Mouse (Mus musculus) lung, embryonic 15.5 days (tissue): ENCODE data around the gene Tdgf1. TPM values are rescaled to one million over a fixed set of nuclear protein-coding genes. Genes with fewer than 3 reads are reported as not detected.

ENCODE experiments used
- ATAC-seq: fragments of 200-750 bp; cut with Nextera tagmentation; 2 replicates; pipeline ENCODE4 v1.8.0; 2017; ENCODE audit warnings: moderate number of reproducible peaks, borderline replicate concordance; ENCODE audit not compliant: low FRiP score, low TSS enrichment; ENCODE audit errors: extremely low read depth
- H3K27ac ChIP-seq: fragments of 300-500 bp; sonication (generic); 2 replicates; pipeline ENCODE4 v1.5.1; 2015; ENCODE audit warnings: moderate library complexity, mild to moderate bottlenecking, inconsistent platforms
- H3K27me3 ChIP-seq: fragments of 300-500 bp; sonication (generic); 2 replicates; pipeline ENCODE4 v1.6.1; 2015; ENCODE audit warnings: inconsistent platforms
- H3K36me3 ChIP-seq: fragments of 300-500 bp; sonication (generic); 2 replicates; pipeline ENCODE4 v1.6.1; 2015; ENCODE audit warnings: inconsistent platforms
- H3K4me1 ChIP-seq: fragments of 300-500 bp; sonication (generic); 2 replicates; pipeline ENCODE4 v1.6.1; 2015; ENCODE audit warnings: inconsistent platforms
- H3K4me2 ChIP-seq: fragments of 300-500 bp; sonication (generic); 2 replicates; pipeline ENCODE4 v1.6.1; 2015; ENCODE audit warnings: inconsistent platforms, mild to moderate bottlenecking, moderate library complexity
- H3K4me3 ChIP-seq: fragments of 300-500 bp; sonication (generic); 2 replicates; pipeline ENCODE4 v1.5.1; 2015; ENCODE audit warnings: mild to moderate bottlenecking, inconsistent platforms
- H3K9ac ChIP-seq: fragments of 300-500 bp; sonication (generic); 2 replicates; pipeline ENCODE4 v1.6.1; 2015; ENCODE audit warnings: inconsistent platforms
- H3K9me3 ChIP-seq: fragments of 300-500 bp; sonication (generic); 2 replicates; pipeline ENCODE4 v1.6.1; 2016; ENCODE audit warnings: inconsistent platforms
- WGBS: fragments of 180-500 bp; shearing (Covaris S2); methylation state at CpG from one replicate; pipeline ENCODE4 v1.1.7; 2015; 5-methylcytosine and 5-hydroxymethylcytosine counted together
- polyA plus RNA-seq: library from polyadenylated mRNA; unstranded; fragments of >200 nt; fragmentation: Nextera tagmentation; extraction: Ambion mirVana; gene quantifications from 2 replicates; pipeline ENCODE4 v1.2.1, GENCODE M21; 2015

Tdgf1 gene
- polyA plus RNA-seq = not detected in 2 replicates

DNA sequence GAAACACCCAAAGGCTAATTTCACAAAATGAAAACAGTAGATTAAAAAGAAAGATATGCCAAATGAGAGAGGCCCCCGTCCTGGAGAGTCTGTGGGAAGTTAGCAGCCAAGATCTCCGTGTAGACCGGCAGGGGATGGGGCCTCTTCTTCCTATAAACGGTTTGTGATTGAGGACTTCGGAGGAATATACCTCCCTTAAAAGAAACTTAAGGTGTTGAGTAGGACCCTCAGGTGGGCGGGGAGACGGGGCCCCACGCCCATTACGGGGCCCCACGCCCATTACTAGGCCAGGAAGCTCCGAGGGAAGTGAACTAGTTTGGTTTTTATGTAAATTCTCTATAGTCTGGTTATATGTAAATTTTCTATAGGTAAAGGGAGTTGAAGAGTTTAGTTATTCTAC is at the start of gene Tdgf1:
Gene Tdgf1 (minus strand): TSS at position 233 of the 400 bp plus-strand sequence.
- no peaks in the 10 kb centered on the region for H3K9me3 ChIP-seq
- H3K9ac ChIP-seq = no peak within 1 kb of the TSS
- H3K4me1 ChIP-seq = peaks cover 4% of the 10 kb centered on the region; the same call in 1 of the 2 replicates
- H3K4me3 ChIP-seq = no peak within 1 kb of the TSS
- no peak within 1 kb of the TSS for H3K4me2 ChIP-seq
- H3K36me3 ChIP-seq = no peaks in the 10 kb centered on the region
- peaks cover 49% of the 10 kb centered on the region for H3K27me3 ChIP-seq
- 13% methylated on average over 11 of the region's 11 CpGs for WGBS
- ATAC-seq = no peak
- H3K27ac ChIP-seq = no peak within 1 kb of the TSS

DNA sequence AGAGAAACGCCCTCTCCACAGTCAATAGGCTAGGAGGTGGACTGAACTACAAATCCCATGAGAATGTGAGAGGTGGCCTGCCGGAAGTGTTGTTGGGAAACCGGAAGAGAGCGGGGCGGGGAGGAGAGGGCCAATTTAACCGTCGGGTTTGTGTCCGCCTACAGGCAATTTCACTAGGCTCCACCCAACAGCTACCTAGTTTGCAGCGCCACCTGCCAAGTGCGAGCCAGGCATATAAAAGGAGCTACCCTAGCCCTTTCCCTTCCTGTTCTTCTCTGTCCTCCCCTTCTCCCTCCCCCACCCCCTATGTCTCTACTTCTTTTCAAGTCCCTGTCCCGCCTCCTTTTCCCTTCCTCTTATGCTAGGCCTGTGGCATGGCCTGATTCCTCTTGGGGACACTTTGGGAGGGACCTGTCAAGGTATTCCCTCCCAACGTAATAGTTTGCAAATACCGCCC is 48.8 kb upstream of the Tdgf1 start:
- peak overlapping the region; percentile 57 for H3K27ac ChIP-seq
- peak; percentile 86 for ATAC-seq
- H3K27me3 ChIP-seq = no peaks in the 10 kb centered on the region
- H3K4me3 ChIP-seq = peak overlapping the region; percentile 49
- H3K36me3 ChIP-seq = no peaks in the 10 kb centered on the region
- no peaks in the 10 kb centered on the region for H3K9me3 ChIP-seq
- 0 out of 2 replicates have a peak overlapping the region, but pooled peaks have one; percentile 37 for H3K9ac ChIP-seq
- H3K4me2 ChIP-seq = peak overlapping the region; percentile 68
- peaks cover 6% of the 10 kb centered on the region; the same call in 1 of the 2 replicates for H3K4me1 ChIP-seq
- WGBS = 7% methylated on average over 13 of the region's 13 CpGs

DNA sequence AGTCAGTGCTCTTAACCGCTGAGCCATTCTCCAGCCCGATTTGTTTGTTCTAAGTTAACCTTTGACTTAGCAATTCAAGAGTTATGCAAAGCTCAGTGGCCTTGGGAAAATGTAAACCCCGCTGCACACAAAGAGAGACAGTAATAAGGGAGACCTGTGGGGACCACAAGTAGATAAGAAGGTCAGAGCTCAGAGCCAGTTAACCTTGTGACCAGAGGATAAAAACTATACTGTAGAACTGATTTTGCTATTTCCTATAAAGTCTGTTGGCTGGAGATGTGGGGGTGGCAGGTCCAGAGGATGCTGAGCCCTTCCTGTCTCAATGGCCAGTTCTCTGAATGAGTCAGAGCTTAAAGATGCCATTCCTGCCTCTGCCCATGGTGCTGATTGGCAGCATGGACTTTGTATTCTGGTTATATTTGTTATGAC is 47.3 kb upstream of the Tdgf1 start:
- H3K36me3 ChIP-seq = no peaks in the 10 kb centered on the region
- H3K27me3 ChIP-seq = no peaks in the 10 kb centered on the region
- H3K4me2 ChIP-seq = no peak overlapping the region
- WGBS = 18% methylated on average over 3 of the region's 3 CpGs
- H3K9me3 ChIP-seq = no peaks in the 10 kb centered on the region
- no peak for ATAC-seq
- no peak overlapping the region for H3K9ac ChIP-seq
- no peak overlapping the region for H3K27ac ChIP-seq
- H3K4me3 ChIP-seq = no peak overlapping the region
- no peaks in the 10 kb centered on the region for H3K4me1 ChIP-seq

DNA sequence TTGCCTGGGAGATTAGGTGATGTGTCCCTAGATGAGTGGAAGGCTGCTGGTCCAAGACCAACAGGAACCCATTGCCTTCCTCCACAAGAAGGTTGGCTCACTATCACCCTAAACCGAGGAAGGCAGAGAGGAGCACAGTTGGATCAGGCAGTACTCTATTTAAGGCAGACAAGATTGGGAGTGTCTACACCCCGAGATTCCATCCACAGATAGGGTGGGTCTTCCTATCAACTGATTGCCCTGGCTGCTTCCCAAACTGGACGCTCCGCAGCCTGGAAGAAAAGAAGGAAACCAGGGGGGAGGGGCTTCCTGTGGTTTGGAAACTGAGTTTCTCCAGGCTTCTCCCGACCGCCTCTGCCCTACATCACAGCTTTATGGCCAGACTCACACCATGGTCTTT is 44.2 kb upstream of the Tdgf1 start, which contains the start of gene Rtp3:
Gene Rtp3 (minus strand): TSS at position 380 of the 400 bp plus-strand sequence.
- no peak within 1 kb of the TSS for H3K9ac ChIP-seq
- no peak within 1 kb of the TSS for H3K27ac ChIP-seq
- 32% methylated on average over 6 of the region's 6 CpGs for WGBS
- no peak within 1 kb of the TSS; the same call in 1 of the 2 replicates for H3K4me2 ChIP-seq
- ATAC-seq = no peak
- H3K4me1 ChIP-seq = no peaks in the 10 kb centered on the region
- no peaks in the 10 kb centered on the region for H3K9me3 ChIP-seq
- no peak within 1 kb of the TSS for H3K4me3 ChIP-seq
- H3K36me3 ChIP-seq = no peaks in the 10 kb centered on the region
- H3K27me3 ChIP-seq = no peaks in the 10 kb centered on the region

DNA sequence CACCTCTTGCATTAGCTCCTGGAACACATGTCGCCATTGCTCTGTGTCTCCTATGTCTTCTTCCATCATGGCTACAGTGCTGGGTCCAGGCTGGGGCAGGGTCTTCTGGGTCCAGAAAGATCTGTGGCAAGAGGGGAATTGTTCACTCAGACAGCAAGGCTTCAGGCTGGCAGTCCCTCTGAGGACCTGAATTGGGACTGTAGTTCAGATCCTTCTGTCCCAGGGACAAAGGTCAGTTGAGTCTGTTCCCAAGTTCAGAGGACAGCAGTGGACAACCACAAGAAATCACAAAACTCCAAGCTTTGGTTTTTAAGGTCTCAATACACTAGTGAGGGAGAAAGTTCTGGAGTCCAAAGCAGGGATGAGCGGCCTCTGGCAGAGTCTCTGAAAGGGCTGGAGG is 43.6 kb upstream of the Tdgf1 start:
- no peaks in the 10 kb centered on the region for H3K9me3 ChIP-seq
- no peak overlapping the region for H3K27ac ChIP-seq
- no peak for ATAC-seq
- H3K4me3 ChIP-seq = no peak overlapping the region
- H3K27me3 ChIP-seq = no peaks in the 10 kb centered on the region
- no peak overlapping the region for H3K9ac ChIP-seq
- WGBS = 88% methylated on average over 2 of the region's 2 CpGs
- no peaks in the 10 kb centered on the region for H3K4me1 ChIP-seq
- H3K4me2 ChIP-seq = no peak overlapping the region
- no peaks in the 10 kb centered on the region for H3K36me3 ChIP-seq

DNA sequence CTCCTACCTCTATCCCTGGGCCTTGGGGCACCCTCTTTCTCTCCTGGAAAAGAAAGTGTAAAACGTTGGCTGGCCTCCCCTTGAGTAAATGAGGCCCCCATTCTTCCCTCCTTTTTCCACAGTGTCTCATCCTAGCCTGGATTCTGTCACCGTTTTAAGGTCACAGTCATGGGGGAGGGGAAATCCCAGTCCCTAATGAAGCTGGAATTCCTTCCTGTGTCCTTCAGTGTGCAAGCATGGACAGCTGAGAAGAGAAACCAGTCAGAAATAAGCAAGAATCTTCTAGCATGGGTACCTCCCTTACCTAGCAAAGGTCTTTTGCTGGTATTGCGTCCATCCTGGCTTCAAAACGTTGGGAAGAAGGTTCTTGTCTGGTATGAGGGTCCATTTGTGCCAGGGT is 43.2 kb upstream of the Tdgf1 start:
- H3K4me2 ChIP-seq = no peak overlapping the region

DNA sequence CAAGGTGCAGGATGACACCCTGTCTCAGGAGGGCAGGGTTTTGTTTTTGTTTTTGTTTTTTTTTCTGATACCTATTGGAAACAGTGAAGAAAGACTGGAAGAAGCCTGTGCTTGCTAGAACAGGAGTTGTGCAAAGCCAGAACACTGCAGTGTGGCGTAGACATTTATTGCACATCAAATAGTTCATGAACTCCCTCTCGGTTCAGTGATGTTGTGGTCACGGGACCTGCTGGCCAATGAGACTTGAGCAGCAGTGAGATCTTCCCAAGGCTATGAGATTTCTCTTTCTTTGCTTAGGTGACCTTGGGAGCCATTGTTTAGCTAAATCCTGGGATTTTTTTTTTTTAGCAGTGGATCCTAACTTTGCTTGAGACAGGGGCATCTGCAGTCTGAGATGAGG is 42.1 kb upstream of the Tdgf1 start:
- Histone ChIP-seq H3K36me3 (no peaks in the 10 kb centered on the region), H3K4me3 (no peak overlapping the region), H3K9me3 (no peaks in the 10 kb centered on the region), H3K27me3 (no peaks in the 10 kb centered on the region), H3K9ac (no peak overlapping the region), H3K4me1 (no peaks in the 10 kb centered on the region), H3K27ac (no peak overlapping the region), H3K4me2 (no peak overlapping the region)
- WGBS = 64% methylated on average over 3 of the region's 3 CpGs
- ATAC-seq = no peak

More for the DNA sequence above, 43.2 kb upstream of the Tdgf1 start:
- Histone ChIP-seq H3K36me3 (no peaks in the 10 kb centered on the region), H3K27me3 (no peaks in the 10 kb centered on the region), H3K9ac (no peak overlapping the region), H3K9me3 (no peaks in the 10 kb centered on the region), H3K4me1 (no peaks in the 10 kb centered on the region), H3K27ac (no peak overlapping the region), H3K4me3 (no peak overlapping the region)
- ATAC-seq = no peak
- 57% methylated on average over 4 of the region's 4 CpGs for WGBS

DNA sequence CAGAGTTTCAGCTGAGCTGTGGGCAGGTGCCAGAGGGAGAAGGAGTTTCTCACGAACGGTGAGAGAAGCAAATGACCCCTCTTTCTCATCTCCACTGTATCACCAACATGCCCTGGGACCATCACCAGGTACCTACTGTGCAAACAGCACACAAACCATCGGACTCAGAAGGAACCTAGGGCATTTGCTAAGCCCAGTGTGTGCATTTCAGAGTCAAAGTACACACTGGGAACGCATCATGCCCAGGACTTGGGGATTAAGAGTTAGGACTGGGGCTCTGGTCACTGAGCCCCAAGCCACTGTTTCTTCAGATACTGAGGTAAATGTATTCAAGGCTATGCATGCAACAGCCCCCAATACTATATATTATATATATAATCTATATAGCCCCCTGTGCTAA is 41.4 kb upstream of the Tdgf1 start:
- Histone ChIP-seq H3K4me3 (no peak overlapping the region), H3K36me3 (no peaks in the 10 kb centered on the region), H3K9me3 (no peaks in the 10 kb centered on the region), H3K4me1 (no peaks in the 10 kb centered on the region), H3K4me2 (no peak overlapping the region), H3K9ac (no peak overlapping the region), H3K27me3 (no peaks in the 10 kb centered on the region), H3K27ac (no peak overlapping the region)
- WGBS = 60% methylated on average over 4 of the region's 4 CpGs
- no peak for ATAC-seq

DNA sequence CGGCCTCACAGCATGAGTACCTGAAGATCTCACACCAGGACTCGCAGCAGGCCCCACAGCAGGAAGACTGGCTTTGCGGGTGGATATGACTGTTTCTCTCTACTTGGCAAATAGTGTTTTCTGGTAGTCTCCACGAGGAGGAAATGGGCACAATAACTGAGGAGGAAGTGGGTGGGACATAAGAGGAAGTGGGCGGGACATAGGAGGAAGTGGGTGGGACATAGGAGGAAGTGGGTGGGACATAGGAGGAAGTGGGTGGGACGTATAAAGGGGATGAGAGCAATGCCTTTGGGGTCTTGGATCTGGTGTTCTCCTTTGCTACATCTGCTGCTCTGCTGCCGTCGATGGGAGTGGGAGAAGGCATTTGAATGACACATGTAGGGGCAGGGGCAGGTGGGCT is 40.0 kb upstream of the Tdgf1 start:
- Histone ChIP-seq H3K9me3 (no peaks in the 10 kb centered on the region), H3K4me2 (no peak overlapping the region), H3K4me1 (no peaks in the 10 kb centered on the region), H3K9ac (no peak overlapping the region), H3K27me3 (no peaks in the 10 kb centered on the region), H3K27ac (no peak overlapping the region), H3K36me3 (no peaks in the 10 kb centered on the region), H3K4me3 (no peak overlapping the region)
- ATAC-seq = no peak
- 78% methylated on average over 8 of the region's 8 CpGs for WGBS

DNA sequence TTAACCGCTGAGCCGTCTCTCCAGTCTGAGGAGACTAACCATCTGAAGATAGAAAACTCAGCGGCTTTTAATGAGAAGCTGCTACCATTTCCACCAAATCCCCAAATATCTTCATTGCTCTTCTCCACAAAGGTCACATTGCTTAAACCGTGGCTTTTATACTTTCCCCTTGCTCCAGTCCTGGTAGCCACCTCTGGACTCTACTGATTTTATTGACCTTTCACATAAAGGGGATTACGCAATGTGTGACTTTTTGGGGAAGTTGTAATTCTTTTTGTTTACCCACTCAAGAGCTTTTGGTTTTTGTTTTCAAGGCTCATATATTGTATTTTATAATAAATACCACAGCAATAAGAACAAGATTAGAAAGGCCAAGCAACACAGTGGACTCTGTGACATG is 39.6 kb upstream of the Tdgf1 start:
- no peaks in the 10 kb centered on the region for H3K9me3 ChIP-seq
- H3K36me3 ChIP-seq = no peaks in the 10 kb centered on the region
- 96% methylated on average over 5 of the region's 5 CpGs for WGBS
- no peak overlapping the region for H3K9ac ChIP-seq
- H3K27me3 ChIP-seq = no peaks in the 10 kb centered on the region
- no peaks in the 10 kb centered on the region for H3K4me1 ChIP-seq
- H3K4me2 ChIP-seq = no peak overlapping the region
- H3K4me3 ChIP-seq = no peak overlapping the region
- H3K27ac ChIP-seq = no peak overlapping the region
- ATAC-seq = no peak

DNA sequence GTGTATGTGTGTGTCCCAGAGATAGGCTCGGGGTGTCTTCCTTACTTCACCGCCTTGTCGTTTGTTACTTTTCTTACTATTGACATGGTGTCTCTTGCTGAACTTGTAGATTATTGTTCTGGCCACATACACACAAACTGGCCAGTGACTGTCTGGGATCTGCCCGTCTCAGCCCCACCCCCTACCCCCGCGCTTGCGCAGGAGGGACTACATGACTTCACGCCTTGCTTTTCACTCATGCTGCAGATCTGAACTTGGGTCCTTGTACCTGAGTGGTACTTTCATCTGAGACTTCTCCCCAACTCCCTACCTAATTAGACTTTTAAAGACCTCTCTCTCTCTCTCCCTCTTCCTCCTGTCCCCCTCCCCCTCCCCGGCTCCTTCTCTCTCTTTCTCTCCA is 38.1 kb upstream of the Tdgf1 start:
- Histone ChIP-seq H3K27me3 (no peaks in the 10 kb centered on the region), H3K9me3 (no peaks in the 10 kb centered on the region), H3K9ac (no peak overlapping the region), H3K4me2 (no peak overlapping the region), H3K4me3 (no peak overlapping the region), H3K36me3 (no peaks in the 10 kb centered on the region), H3K4me1 (no peaks in the 10 kb centered on the region), H3K27ac (no peak overlapping the region)
- no peak for ATAC-seq
- WGBS = 89% methylated on average over 9 of the region's 9 CpGs

DNA sequence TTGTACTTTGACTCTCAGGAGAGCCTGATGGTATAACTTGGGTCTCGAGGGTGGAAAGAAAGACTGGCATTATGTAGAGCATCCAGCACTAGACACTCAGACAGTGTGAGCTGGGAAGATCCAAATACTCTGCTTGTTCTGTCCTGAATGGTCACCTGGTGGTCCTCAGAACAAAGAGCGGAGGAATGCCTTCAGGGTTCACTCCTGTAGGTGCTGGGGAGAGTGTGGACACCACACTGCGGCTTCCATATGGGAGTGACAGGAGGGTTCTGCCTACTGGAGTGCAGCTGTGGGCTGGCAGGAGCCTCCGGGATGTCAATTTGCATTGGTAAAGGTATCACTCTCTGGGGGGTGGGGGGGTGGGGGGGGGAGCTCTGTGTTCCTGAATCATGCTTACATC is 36.4 kb upstream of the Tdgf1 start:
- Histone ChIP-seq H3K36me3 (no peaks in the 10 kb centered on the region), H3K4me2 (no peak overlapping the region), H3K9ac (no peak overlapping the region), H3K4me1 (no peaks in the 10 kb centered on the region), H3K9me3 (no peaks in the 10 kb centered on the region), H3K27ac (no peak overlapping the region), H3K27me3 (no peaks in the 10 kb centered on the region), H3K4me3 (no peak overlapping the region)
- WGBS = 55% methylated on average over 4 of the region's 4 CpGs
- ATAC-seq = no peak

DNA sequence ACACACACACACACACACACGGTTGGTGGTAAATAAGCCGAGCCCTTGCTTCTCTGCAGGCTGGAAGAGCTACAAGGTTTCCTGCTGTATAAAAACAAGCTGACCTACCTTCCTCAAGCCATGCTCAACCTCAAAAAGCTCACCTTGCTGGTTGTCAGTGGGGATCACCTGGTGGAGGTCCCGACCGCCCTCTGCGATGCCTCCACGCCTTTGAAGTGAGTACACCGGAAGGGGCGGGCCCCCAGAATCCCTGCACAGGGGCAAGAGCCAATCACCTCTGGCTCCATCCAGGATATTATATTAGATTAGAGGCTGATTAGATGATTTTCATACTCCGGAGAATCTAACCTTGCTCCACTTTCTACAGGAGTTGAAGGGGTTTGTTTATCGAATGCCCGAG is 33.5 kb upstream of the Tdgf1 start:
- no peaks in the 10 kb centered on the region for H3K27me3 ChIP-seq
- H3K36me3 ChIP-seq = no peaks in the 10 kb centered on the region
- no peaks in the 10 kb centered on the region for H3K4me1 ChIP-seq
- H3K4me2 ChIP-seq = no peak overlapping the region
- WGBS = 88% methylated on average over 11 of the region's 11 CpGs
- ATAC-seq = no peak
- H3K9me3 ChIP-seq = no peaks in the 10 kb centered on the region
- no peak overlapping the region for H3K4me3 ChIP-seq
- H3K27ac ChIP-seq = no peak overlapping the region
- H3K9ac ChIP-seq = no peak overlapping the region
